Mouse (Mus musculus): Measurements from ENCODE around the gene Col24a1.

Gene Col24a1

GRCm38 (mm10) chr3:145462351-145462750, 170.1 kb downstream of the Col24a1 start:
- DNase-seq (ENCODE audit: low read depth): no peak

GRCm38 (mm10) chr3:145463731-145464130, 171.5 kb downstream of the Col24a1 start:
- no peak for DNase-seq (ENCODE audit: low read depth)

- no peak for DNase-seq (ENCODE audit: low read depth)
These were observed 178.8 kb downstream of the Col24a1 start for GRCm38 (mm10) chr3:145471094-145471493.

GRCm38 (mm10) chr3:145474163-145474562, 181.9 kb downstream of the Col24a1 start:
- no peak for DNase-seq (ENCODE audit: low read depth)

- no peak for DNase-seq (ENCODE audit: low read depth)
These were observed 184.4 kb downstream of the Col24a1 start for GRCm38 (mm10) chr3:145476634-145477033.

- DNase-seq (ENCODE audit: low read depth): no peak
These were observed 184.8 kb downstream of the Col24a1 start for GRCm38 (mm10) chr3:145477074-145477473.

GRCm38 (mm10) chr3:145478446-145478845, 186.2 kb downstream of the Col24a1 start:
- no peak for DNase-seq (ENCODE audit: low read depth)

GRCm38 (mm10) chr3:145490279-145490678, 198.0 kb downstream of the Col24a1 start:
- no peak for DNase-seq (ENCODE audit: low read depth)

GRCm38 (mm10) chr3:145491326-145491725, 199.1 kb downstream of the Col24a1 start:
- DNase-seq (ENCODE audit: low read depth): no peak

- no peak for DNase-seq (ENCODE audit: low read depth)
These were observed 205.9 kb downstream of the Col24a1 start for GRCm38 (mm10) chr3:145498127-145498526.

- DNase-seq (ENCODE audit: low read depth): no peak
These were observed 206.6 kb downstream of the Col24a1 start for GRCm38 (mm10) chr3:145498893-145499292.

- DNase-seq (ENCODE audit: low read depth): no peak
These were observed 212.6 kb downstream of the Col24a1 start for GRCm38 (mm10) chr3:145504830-145505229.

GRCm38 (mm10) chr3:145508550-145508949, 216.3 kb downstream of the Col24a1 start:
- DNase-seq (ENCODE audit: low read depth): no peak

- DNase-seq (ENCODE audit: low read depth): no peak
These were observed 221.9 kb downstream of the Col24a1 start for GRCm38 (mm10) chr3:145514197-145514596.

- DNase-seq (ENCODE audit: low read depth): no peak
These were observed 229.3 kb downstream of the Col24a1 start for GRCm38 (mm10) chr3:145521528-145522080.

GRCm38 (mm10) chr3:145522311-145522710, 230.0 kb downstream of the Col24a1 start:
- no peak for DNase-seq (ENCODE audit: low read depth)

GRCm38 (mm10) chr3:145525266-145525665, 233.0 kb downstream of the Col24a1 start:
- no peak for DNase-seq (ENCODE audit: low read depth)

- peak; percentile 6 for DNase-seq (ENCODE audit: low read depth)
These were observed 245.6 kb downstream of the Col24a1 start for GRCm38 (mm10) chr3:145537870-145538269.

GRCm38 (mm10) chr3:145548441-145549415, 256.5 kb downstream of the Col24a1 start:
- DNase-seq (ENCODE audit: low read depth): no peak

- no peak for DNase-seq (ENCODE audit: low read depth)
These were observed 257.9 kb downstream of the Col24a1 start for GRCm38 (mm10) chr3:145550216-145550615.

- no peak for DNase-seq (ENCODE audit: low read depth)
These were observed 262.1 kb downstream of the Col24a1 start for GRCm38 (mm10) chr3:145554388-145554787.

GRCm38 (mm10) chr3:145556206-145556605, 263.9 kb downstream of the Col24a1 start:
- no peak for DNase-seq (ENCODE audit: low read depth)

- DNase-seq (ENCODE audit: low read depth): no peak
These were observed 267.4 kb downstream of the Col24a1 start for GRCm38 (mm10) chr3:145559675-145560074.
